Mouse (Mus musculus): Measurements from ENCODE around the gene Fam45a. TPM values are rescaled to one million over a fixed set of nuclear protein-coding genes. Genes with fewer than 3 reads are reported as not detected.

Gene Fam45a
- total and polyA plus RNA-seq, 3 experiments: 16.2 to 35.2 (median 24.4) TPM

DNA sequence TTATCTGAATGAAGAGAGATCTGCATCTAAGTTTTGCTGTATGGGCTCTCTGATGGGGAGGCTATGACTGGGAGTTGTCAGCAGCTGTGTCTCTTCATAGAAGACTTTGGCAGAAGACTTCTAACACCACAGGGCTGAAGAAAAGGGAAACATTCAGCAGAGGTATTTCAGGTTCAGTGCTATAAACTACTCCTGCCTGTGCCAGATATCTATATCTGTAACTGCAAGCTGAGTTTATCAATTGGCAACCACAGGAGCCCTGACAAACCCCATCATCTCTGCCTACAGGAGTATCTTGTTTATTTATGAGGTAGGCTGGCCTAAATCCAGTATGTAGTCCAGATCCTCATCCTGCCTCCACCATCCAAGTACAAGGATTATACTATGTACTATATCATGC lies 31.9 kb downstream of the Fam45a start:
- Histone ChIP-seq H3K4me2 (ENCODE audit: insufficient read depth, low read depth, poor library complexity, severe bottlenecking) (no peak overlapping the region), H3K9ac (ENCODE audit: insufficient read depth, low read depth) (no peak overlapping the region)
- no peak for TF ChIP-seq MAX (IDR thresholded peaks at IDR 0.05; ENCODE audit: low read length)
- no peak for TF ChIP-seq ZKSCAN1 (IDR thresholded peaks at IDR 0.05; ENCODE audit: borderline replicate concordance, low read depth, low read length)
- TF ChIP-seq CTCF (conservative IDR thresholded peaks at IDR 0.05 in 1 of 2, IDR thresholded peaks at IDR 0.05 in 1 of 2; ENCODE audit: low read depth in 2 of 2, low read length in 2 of 2): no peak
- no peak for TF ChIP-seq RCOR1 (conservative IDR thresholded peaks at IDR 0.05; ENCODE audit: low read depth, low read length)
- no peak for TF ChIP-seq USF1 (IDR thresholded peaks at IDR 0.05; ENCODE audit: low read depth, low read length)
- no peak for TF ChIP-seq E2F4 (IDR thresholded peaks at IDR 0.05; ENCODE audit: insufficient replicate concordance, low read depth, low read length)
- TF ChIP-seq HCFC1 (IDR thresholded peaks at IDR 0.05; ENCODE audit: low read depth, low read length): no peak
- no peak for TF ChIP-seq TBP (conservative IDR thresholded peaks at IDR 0.05; ENCODE audit: low read depth, low read length)
- no peak for TF ChIP-seq BHLHE40 (IDR thresholded peaks at IDR 0.05; ENCODE audit: low read depth, low read length)
- TF ChIP-seq ZC3H11A (IDR thresholded peaks at IDR 0.05; ENCODE audit: low read depth, low read length): no peak
- TF ChIP-seq MAZ (IDR thresholded peaks at IDR 0.05; ENCODE audit: low read depth, low read length): no peak
- TF ChIP-seq MXI1 (IDR thresholded peaks at IDR 0.05; ENCODE audit: low read depth, low read length): no peak
- no peak for TF ChIP-seq POLR2A (IDR thresholded peaks at IDR 0.05; ENCODE audit: low read depth, low read length)
- no peak for TF ChIP-seq NRF1 (IDR thresholded peaks at IDR 0.05; ENCODE audit: low read depth, low read length)
- no peak for TF ChIP-seq USF2 (conservative IDR thresholded peaks at IDR 0.05; ENCODE audit: low read depth, low read length)
- TF ChIP-seq POLR2AphosphoS2 (IDR thresholded peaks at IDR 0.05; ENCODE audit: low read depth, low read length): no peak
- TF ChIP-seq UBTF (IDR thresholded peaks at IDR 0.05; ENCODE audit: low read depth, low read length): no peak
- no peak for TF ChIP-seq KAT2A (IDR thresholded peaks at IDR 0.05; ENCODE audit: insufficient replicate concordance, low read length)

GRCm38 (mm10) chr19:60845731-60846130 lies 34.3 kb downstream of the Fam45a start:
- dilution Hi-C loops (cut with MboI; ENCODE audit: extremely low pct_ligation_motif_present, extremely low pct_unique_long_range_greater_than_20kb, low sequenced_read_pairs) (no loop called here), in situ Hi-C loops (cut with MboI; ENCODE audit: low pct_ligation_motif_present, low pct_unique_long_range_greater_than_20kb, low sequenced_read_pairs) (no loop called here)
- Histone ChIP-seq H3K4me1 (ENCODE audit: control insufficient read depth in 1 of 2, insufficient read depth in 2 of 2) (no peaks in the 10 kb centered on the region), H3K36me3 (replicated peaks in 1 of 2; ENCODE audit: control insufficient read depth in 1 of 2, insufficient read depth in 1 of 2, low read length in 1 of 2) (peaks cover 11 to 55% of the 10 kb centered on the region in 2 experiments), H3K4me2 (ENCODE audit: insufficient read depth, low read depth, poor library complexity, severe bottlenecking) (no peak overlapping the region), H3K9me3 (replicated peaks; ENCODE audit: low read length) (no peaks in the 10 kb centered on the region), H3K27ac (ENCODE audit: insufficient read depth, low read depth) (no peak overlapping the region), H3K4me3 (replicated peaks in 1 of 3; ENCODE audit: low read depth in 2 of 3, low read length in 2 of 3, poor library complexity in 1 of 3) (no peak overlapping the region), H3K27me3 (replicated peaks) (no peaks in the 10 kb centered on the region), H3K79me2 (replicated peaks; ENCODE audit: control insufficient read depth, extremely low read depth, insufficient read depth, poor library complexity, severe bottlenecking) (no peaks in the 10 kb centered on the region), H3K9ac (ENCODE audit: insufficient read depth, low read depth) (no peak overlapping the region)
- DNase-seq (ENCODE audit: extremely low read depth): no peak
- no peak for TF ChIP-seq SMC3 (IDR thresholded peaks at IDR 0.05; ENCODE audit: low read depth, low read length)
- TF ChIP-seq SIN3A (IDR thresholded peaks at IDR 0.05; ENCODE audit: low read length): no peak
- TF ChIP-seq MAZ (IDR thresholded peaks at IDR 0.05; ENCODE audit: low read depth, low read length): no peak
- no peak for TF ChIP-seq ETS1 (conservative IDR thresholded peaks at IDR 0.05; ENCODE audit: low read depth, low read length)
- no peak for TF ChIP-seq POLR2A (IDR thresholded peaks at IDR 0.05; ENCODE audit: low read depth, low read length)
- TF ChIP-seq ZNF384 (IDR thresholded peaks at IDR 0.05; ENCODE audit: low read depth, low read length): no peak
- no peak for TF ChIP-seq EP300 (IDR thresholded peaks at IDR 0.05; ENCODE audit: low read length)
- no peak for TF ChIP-seq MEF2A (IDR thresholded peaks at IDR 0.05; ENCODE audit: borderline replicate concordance, low read depth, low read length)
- no peak for TF ChIP-seq ZKSCAN1 (IDR thresholded peaks at IDR 0.05; ENCODE audit: borderline replicate concordance, low read depth, low read length)
- no peak for TF ChIP-seq E2F4 (IDR thresholded peaks at IDR 0.05; ENCODE audit: insufficient replicate concordance, low read depth, low read length)
- no peak for TF ChIP-seq ZMIZ1 (IDR thresholded peaks at IDR 0.05; ENCODE audit: low read depth, low read length)
- no peak for TF ChIP-seq JUN (IDR thresholded peaks at IDR 0.05; ENCODE audit: insufficient read depth, low read depth, low read length)

More for the DNA sequence above, 31.9 kb downstream of the Fam45a start:
- no peak overlapping the region for H3K4me3 ChIP-seq (replicated peaks in 1 of 3; ENCODE audit: low read depth in 2 of 3, low read length in 2 of 3, poor library complexity in 1 of 3)
- in situ Hi-C loops (cut with MboI; ENCODE audit: low pct_ligation_motif_present, low pct_unique_long_range_greater_than_20kb, low sequenced_read_pairs): no loop called here
- no peak for DNase-seq (ENCODE audit: extremely low read depth)
- H3K27ac ChIP-seq (ENCODE audit: insufficient read depth, low read depth): no peak overlapping the region
- H3K27me3 ChIP-seq (replicated peaks): no peaks in the 10 kb centered on the region
- dilution Hi-C loops (cut with MboI; ENCODE audit: extremely low pct_ligation_motif_present, extremely low pct_unique_long_range_greater_than_20kb, low sequenced_read_pairs): no loop called here
- H3K36me3 ChIP-seq (replicated peaks in 1 of 2; ENCODE audit: control insufficient read depth in 1 of 2, insufficient read depth in 1 of 2, low read length in 1 of 2): peaks cover 20 to 67% of the 10 kb centered on the region in 2 experiments
- no peaks in the 10 kb centered on the region for H3K9me3 ChIP-seq (replicated peaks; ENCODE audit: low read length)
- no peaks in the 10 kb centered on the region for H3K4me1 ChIP-seq (ENCODE audit: control insufficient read depth in 1 of 2, insufficient read depth in 2 of 2)
- no peaks in the 10 kb centered on the region for H3K79me2 ChIP-seq (replicated peaks; ENCODE audit: control insufficient read depth, extremely low read depth, insufficient read depth, poor library complexity, severe bottlenecking)

Data from CH12.LX (cell line).